Mouse (Mus musculus): ENCODE results near the gene Clpp. TPM values are rescaled to one million over a fixed set of nuclear protein-coding genes. Genes with fewer than 3 reads are reported as not detected.

Gene Clpp
- polyA plus RNA-seq, 1 experiment from 2014 or later: 142 TPM

DNA sequence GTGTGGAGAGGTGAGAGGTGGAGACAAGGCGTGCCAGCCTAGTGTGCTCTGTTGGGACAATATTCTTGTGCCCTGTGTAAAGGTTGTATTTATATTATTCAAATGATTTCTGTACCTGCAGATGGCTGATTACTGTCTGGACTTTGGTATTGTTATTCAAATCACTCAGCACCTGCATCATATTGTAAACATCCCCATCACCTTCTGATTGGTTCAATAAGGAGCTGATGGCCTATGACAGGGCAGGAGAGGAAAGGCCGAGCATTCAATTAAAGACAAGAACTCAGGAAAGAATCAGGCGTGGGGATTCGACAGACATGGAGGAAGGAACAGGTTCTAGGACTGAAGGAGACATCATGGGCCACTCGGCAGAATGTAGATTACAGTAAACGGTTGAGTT lies 26.5 kb upstream of the Clpp start:
- no peak for DNase-seq (ENCODE audit: low spot score)
- Histone ChIP-seq H3K27ac (ENCODE audit: low read depth, low read length) (no peak overlapping the region), H3K4me1 (ENCODE audit: control insufficient read depth, insufficient read depth, low read length) (no peaks in the 10 kb centered on the region), H3K9me3 (ENCODE audit: control insufficient read depth, low read length) (no peaks in the 10 kb centered on the region), H3K4me3 (ENCODE audit: low read depth, low read length) (no peak overlapping the region), H3K27me3 (ENCODE audit: control insufficient read depth, insufficient read depth, low read length) (no peaks in the 10 kb centered on the region), H3K36me3 (ENCODE audit: control insufficient read depth, insufficient read depth, low read length) (no peaks in the 10 kb centered on the region), H3K4me2 (ENCODE audit: low read depth) (no peak overlapping the region), H3K9ac (ENCODE audit: low read length) (no peak overlapping the region)
- 81% methylated on average over 6 of the region's 6 CpGs for WGBS
- no peak for ATAC-seq (ENCODE audit: insufficient read depth, low FRiP score, low TSS enrichment)

DNA sequence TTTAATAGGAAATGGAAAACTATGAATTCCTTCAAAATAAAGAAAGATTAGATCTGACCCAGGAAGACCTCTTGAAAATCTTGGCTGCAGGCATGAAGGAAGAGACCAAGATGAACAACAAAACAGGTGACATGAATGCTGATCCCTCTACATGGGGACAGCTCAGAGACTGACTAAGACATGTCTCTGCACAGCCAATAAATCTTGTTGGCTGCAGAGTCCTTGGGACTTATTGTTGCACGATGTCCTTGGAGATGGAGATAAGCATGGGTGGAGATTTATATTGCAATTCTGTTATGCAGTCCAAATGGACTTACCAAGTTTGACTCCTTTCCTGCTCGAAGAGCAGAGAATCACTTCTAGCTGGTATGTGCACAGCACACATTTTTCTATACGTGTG lies 20.8 kb upstream of the Clpp start:
- 70% methylated on average over 3 of the region's 3 CpGs for WGBS
- H3K4me3 ChIP-seq (ENCODE audit: low read depth, low read length): no peak overlapping the region
- no peaks in the 10 kb centered on the region for H3K27me3 ChIP-seq (ENCODE audit: control insufficient read depth, insufficient read depth, low read length)
- H3K4me1 ChIP-seq (ENCODE audit: control insufficient read depth, insufficient read depth, low read length): no peaks in the 10 kb centered on the region
- no peaks in the 10 kb centered on the region for H3K9me3 ChIP-seq (ENCODE audit: control insufficient read depth, low read length)
- ATAC-seq (ENCODE audit: insufficient read depth, low FRiP score, low TSS enrichment) (no peak), DNase-seq (ENCODE audit: low spot score) (no peak)
- H3K9ac ChIP-seq (ENCODE audit: low read length): no peak overlapping the region
- no peak overlapping the region for H3K27ac ChIP-seq (ENCODE audit: low read depth, low read length)
- H3K36me3 ChIP-seq (ENCODE audit: control insufficient read depth, insufficient read depth, low read length): no peaks in the 10 kb centered on the region
- no peak overlapping the region for H3K4me2 ChIP-seq (ENCODE audit: low read depth)

DNA sequence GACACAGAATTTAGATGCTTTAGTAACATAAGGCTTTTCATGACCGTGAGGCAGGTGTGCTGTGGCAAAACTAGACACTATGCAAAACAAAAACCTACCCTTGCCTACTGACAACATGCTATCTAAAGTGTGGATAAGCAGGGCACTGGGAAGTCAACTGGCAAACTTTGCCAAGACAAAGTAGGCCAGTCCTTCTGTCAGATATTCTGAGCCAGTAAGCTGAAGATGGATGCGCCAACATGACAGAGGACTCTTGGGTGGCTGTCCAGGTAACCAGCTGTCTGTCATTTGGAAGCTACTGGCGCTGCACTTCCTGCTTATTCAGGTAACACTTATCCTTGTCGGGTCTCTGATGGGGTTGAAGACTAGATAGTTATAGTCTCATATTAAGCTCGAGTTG lies 20.0 kb upstream of the Clpp start:
- Histone ChIP-seq H3K9me3 (ENCODE audit: control insufficient read depth, low read length) (no peaks in the 10 kb centered on the region), H3K4me2 (ENCODE audit: low read depth) (no peak overlapping the region), H3K4me1 (ENCODE audit: control insufficient read depth, insufficient read depth, low read length) (no peaks in the 10 kb centered on the region), H3K9ac (ENCODE audit: low read length) (no peak overlapping the region), H3K36me3 (ENCODE audit: control insufficient read depth, insufficient read depth, low read length) (no peaks in the 10 kb centered on the region), H3K4me3 (ENCODE audit: low read depth, low read length) (no peak overlapping the region), H3K27me3 (ENCODE audit: control insufficient read depth, insufficient read depth, low read length) (no peaks in the 10 kb centered on the region), H3K27ac (ENCODE audit: low read depth, low read length) (no peak overlapping the region)
- 72% methylated on average over 5 of the region's 5 CpGs for WGBS
- ATAC-seq (ENCODE audit: insufficient read depth, low FRiP score, low TSS enrichment) (no peak), DNase-seq (ENCODE audit: low spot score) (no peak)

DNA sequence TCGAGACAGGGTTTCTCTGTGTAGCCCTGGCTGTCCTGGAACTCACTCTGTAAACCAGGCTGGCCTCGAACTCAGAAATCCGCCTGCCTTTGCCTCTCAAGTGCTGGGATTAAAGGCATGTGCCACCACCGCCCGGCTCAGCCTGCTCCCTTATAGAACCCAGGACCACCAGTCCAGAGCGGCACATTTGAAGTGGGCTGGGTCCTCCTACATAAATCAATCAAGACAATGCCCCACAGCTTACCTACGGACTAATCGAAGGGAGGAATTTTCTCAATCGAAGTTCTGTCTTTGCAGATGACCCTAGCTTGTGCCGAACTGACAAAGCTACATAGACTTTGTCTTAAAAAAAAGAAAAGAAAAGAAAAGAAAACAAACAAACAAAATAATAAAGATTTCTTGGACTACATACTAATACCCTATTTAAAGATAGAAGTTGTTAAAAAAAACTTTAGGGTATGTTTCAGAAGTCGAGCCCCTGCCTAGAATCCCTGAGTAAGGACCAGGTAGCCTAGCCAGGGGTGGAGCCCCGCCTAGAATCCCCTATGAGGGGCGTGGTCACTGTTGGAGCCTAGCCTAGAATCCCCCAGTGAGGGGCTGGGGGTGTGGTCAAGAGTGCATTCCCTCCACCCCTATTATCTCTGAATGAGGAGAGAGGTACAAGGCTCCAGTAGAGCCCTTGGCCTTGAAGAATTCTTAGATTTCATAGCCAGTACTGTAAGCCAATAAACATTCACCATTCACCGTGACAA lies 16.0 kb upstream of the Clpp start:
- Histone ChIP-seq H3K27me3 (ENCODE audit: control insufficient read depth, insufficient read depth, low read length) (no peaks in the 10 kb centered on the region), H3K9ac (ENCODE audit: low read length) (no peak overlapping the region), H3K4me2 (ENCODE audit: low read depth) (no peak overlapping the region), H3K4me3 (ENCODE audit: low read depth, low read length) (no peak overlapping the region), H3K9me3 (ENCODE audit: control insufficient read depth, low read length) (no peaks in the 10 kb centered on the region), H3K36me3 (ENCODE audit: control insufficient read depth, insufficient read depth, low read length) (no peaks in the 10 kb centered on the region), H3K4me1 (ENCODE audit: control insufficient read depth, insufficient read depth, low read length) (no peaks in the 10 kb centered on the region), H3K27ac (ENCODE audit: low read depth, low read length) (no peak overlapping the region)
- ATAC-seq (ENCODE audit: insufficient read depth, low FRiP score, low TSS enrichment): no peak
- no peak for DNase-seq (ENCODE audit: low spot score)
- WGBS: 66% methylated on average over 13 of the region's 14 CpGs

DNA sequence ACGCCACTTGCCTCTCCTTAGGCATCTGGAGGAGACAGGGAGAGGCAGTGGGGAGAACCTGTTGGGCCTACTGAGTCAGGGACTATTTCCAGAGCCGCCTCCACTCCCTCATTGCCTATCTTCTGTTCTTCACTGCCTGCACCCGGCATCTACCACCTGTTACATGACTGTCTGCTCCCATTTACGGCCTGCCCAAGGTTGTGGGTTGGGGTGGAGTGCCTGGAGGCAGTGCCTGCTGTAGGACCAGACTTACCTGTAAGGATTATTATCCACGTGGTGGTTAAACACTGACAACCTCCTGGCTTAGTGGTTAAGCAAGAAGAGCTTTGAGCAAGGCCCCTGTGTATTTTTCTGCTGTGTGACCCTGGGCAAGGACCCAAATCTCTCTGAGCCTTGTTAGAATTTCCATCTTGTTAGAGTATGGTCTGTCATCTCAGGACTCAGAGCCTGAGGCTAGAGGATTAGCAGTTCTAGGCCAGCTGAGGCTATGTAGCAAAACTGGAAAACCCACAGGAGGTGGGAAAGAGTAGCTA lies 15.3 kb upstream of the Clpp start:
- Histone ChIP-seq H3K27me3 (ENCODE audit: control insufficient read depth, insufficient read depth, low read length) (no peaks in the 10 kb centered on the region), H3K4me2 (ENCODE audit: low read depth) (no peak overlapping the region), H3K9ac (ENCODE audit: low read length) (no peak overlapping the region), H3K27ac (ENCODE audit: low read depth, low read length) (no peak overlapping the region), H3K4me3 (ENCODE audit: low read depth, low read length) (no peak overlapping the region), H3K9me3 (ENCODE audit: control insufficient read depth, low read length) (no peaks in the 10 kb centered on the region), H3K4me1 (ENCODE audit: control insufficient read depth, insufficient read depth, low read length) (no peaks in the 10 kb centered on the region), H3K36me3 (ENCODE audit: control insufficient read depth, insufficient read depth, low read length) (no peaks in the 10 kb centered on the region)
- DNase-seq (ENCODE audit: low spot score) (no peak), ATAC-seq (ENCODE audit: insufficient read depth, low FRiP score, low TSS enrichment) (no peak)
- WGBS: 80% methylated on average over 5 of the region's 5 CpGs

DNA sequence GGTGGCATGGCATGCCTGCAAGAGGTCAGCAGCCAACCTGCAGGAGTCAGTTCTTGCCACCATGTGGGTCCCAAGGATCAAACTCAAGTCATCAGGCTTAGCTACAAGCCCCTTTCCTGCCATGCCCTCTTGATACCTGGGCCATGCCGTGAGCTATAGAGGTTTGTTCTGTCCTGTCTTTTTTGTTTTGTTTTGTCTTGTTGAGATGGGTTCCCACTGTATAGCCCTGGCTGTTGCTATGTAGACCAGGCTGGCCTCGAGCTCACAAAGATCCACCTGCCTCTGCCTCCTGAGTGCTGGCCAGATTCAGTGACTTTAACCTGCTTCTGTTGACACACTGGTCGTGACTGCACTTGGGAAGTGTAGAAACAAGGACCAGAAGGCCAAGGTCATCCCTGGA lies 14.7 kb upstream of the Clpp start:
- Histone ChIP-seq H3K9ac (ENCODE audit: low read length) (no peak overlapping the region), H3K4me2 (ENCODE audit: low read depth) (no peak overlapping the region), H3K27ac (ENCODE audit: low read depth, low read length) (no peak overlapping the region), H3K36me3 (ENCODE audit: control insufficient read depth, insufficient read depth, low read length) (no peaks in the 10 kb centered on the region), H3K4me1 (ENCODE audit: control insufficient read depth, insufficient read depth, low read length) (no peaks in the 10 kb centered on the region), H3K27me3 (ENCODE audit: control insufficient read depth, insufficient read depth, low read length) (no peaks in the 10 kb centered on the region), H3K9me3 (ENCODE audit: control insufficient read depth, low read length) (no peaks in the 10 kb centered on the region), H3K4me3 (ENCODE audit: low read depth, low read length) (no peak overlapping the region)
- no peak for ATAC-seq (ENCODE audit: insufficient read depth, low FRiP score, low TSS enrichment)
- DNase-seq (ENCODE audit: low spot score): no peak
- 78% methylated on average over 3 of the region's 3 CpGs for WGBS

DNA sequence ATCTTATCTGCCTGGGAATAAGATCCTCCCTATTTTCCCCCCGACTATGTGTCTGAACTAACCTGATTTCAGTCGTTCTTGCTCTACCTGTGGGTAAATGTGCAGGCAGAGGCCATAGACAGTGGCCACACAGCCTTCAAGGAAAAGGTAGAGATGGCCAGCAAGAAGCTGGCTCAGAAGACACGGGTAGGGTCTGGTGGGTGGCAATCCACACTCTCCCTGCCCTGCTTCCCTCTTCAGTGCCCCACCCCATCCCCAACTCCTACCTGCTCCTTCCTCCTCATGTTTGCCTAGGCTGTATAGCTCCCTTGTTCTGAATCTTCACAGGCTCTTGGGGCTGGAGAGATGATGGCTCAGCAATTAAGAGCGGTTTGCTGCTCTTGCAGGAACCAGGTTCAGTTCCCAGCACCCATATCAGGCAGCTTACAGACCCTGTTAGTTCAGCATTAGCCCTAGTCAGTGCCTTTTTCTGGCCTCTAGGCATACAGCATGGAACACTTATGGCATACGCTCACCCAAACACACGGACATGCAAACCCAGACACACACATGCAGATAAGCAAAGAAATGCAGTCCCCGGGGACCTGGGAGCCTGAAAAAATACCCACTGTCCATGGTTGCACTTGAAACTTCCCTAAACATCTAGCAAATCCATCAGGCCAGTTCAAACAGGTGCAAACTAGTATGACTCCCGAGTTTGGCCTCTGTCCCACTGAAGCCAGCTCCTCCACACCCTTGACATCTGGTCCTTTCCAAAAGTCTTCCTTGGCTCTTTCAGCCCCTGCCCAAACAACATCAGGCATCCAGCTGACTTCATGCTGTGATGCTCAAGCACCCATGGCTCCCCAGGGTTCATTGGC lies 13.3 kb upstream of the Clpp start:
- Histone ChIP-seq H3K36me3 (ENCODE audit: control insufficient read depth, insufficient read depth, low read length) (no peaks in the 10 kb centered on the region), H3K9me3 (ENCODE audit: control insufficient read depth, low read length) (no peaks in the 10 kb centered on the region), H3K27me3 (ENCODE audit: control insufficient read depth, insufficient read depth, low read length) (no peaks in the 10 kb centered on the region), H3K4me2 (ENCODE audit: low read depth) (no peak overlapping the region), H3K9ac (ENCODE audit: low read length) (no peak overlapping the region), H3K4me3 (ENCODE audit: low read depth, low read length) (no peak overlapping the region), H3K27ac (ENCODE audit: low read depth, low read length) (no peak overlapping the region), H3K4me1 (ENCODE audit: control insufficient read depth, insufficient read depth, low read length) (no peaks in the 10 kb centered on the region)
- WGBS: 86% methylated on average over 8 of the region's 8 CpGs
- ATAC-seq (ENCODE audit: insufficient read depth, low FRiP score, low TSS enrichment) (no peak), DNase-seq (ENCODE audit: low spot score) (no peak)

DNA sequence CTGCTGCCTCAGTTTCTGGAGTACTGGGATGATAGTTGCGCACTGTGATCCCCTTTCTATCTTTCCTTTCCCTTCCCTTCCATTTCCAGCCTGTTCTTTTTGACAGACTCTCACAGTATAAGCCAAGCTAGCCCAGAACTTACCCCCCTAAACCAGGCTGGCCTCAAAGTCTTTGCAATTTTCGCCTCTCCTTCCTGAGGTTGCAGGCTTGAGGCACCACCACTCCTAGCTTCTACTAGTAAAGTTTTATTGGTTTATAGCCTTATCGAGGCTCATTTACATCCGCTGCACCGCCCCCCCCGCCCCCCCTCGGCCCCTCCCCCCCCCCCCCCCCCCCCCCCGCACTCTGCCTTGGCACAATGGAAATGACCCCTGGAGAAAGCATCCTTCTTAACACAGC lies 10.6 kb upstream of the Clpp start:
- Histone ChIP-seq H3K4me1 (ENCODE audit: control insufficient read depth, insufficient read depth, low read length) (no peaks in the 10 kb centered on the region), H3K9ac (ENCODE audit: low read length) (no peak overlapping the region), H3K9me3 (ENCODE audit: control insufficient read depth, low read length) (no peaks in the 10 kb centered on the region), H3K27ac (ENCODE audit: low read depth, low read length) (no peak overlapping the region), H3K4me3 (ENCODE audit: low read depth, low read length) (no peak overlapping the region), H3K36me3 (ENCODE audit: control insufficient read depth, insufficient read depth, low read length) (no peaks in the 10 kb centered on the region), H3K27me3 (ENCODE audit: control insufficient read depth, insufficient read depth, low read length) (no peaks in the 10 kb centered on the region), H3K4me2 (ENCODE audit: low read depth) (no peak overlapping the region)
- no peak for ATAC-seq (ENCODE audit: insufficient read depth, low FRiP score, low TSS enrichment)
- 13% methylated on average over 7 of the region's 8 CpGs for WGBS
- DNase-seq (ENCODE audit: low spot score): no peak

DNA sequence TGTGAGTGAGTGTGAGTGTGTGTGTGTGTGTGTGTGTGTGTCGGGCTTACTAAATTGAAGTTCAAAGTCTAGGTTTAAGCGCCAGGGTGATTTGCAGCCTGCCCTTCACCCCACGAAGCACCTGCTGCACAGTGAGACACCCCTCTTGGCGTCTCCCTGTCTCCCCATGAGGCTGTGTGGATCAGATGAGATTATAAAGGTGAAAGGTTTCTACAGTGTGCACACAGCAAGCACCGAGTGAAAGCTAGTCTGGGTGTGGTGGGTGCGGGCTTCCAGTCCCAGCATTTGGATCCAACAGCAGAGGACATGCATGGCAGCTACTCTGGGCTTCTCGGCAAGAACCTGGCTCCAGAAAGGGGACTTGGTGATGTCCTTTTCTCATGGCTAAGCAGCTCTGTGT lies 9.1 kb upstream of the Clpp start:
- Histone ChIP-seq H3K4me2 (ENCODE audit: low read depth) (no peak overlapping the region), H3K9me3 (ENCODE audit: control insufficient read depth, low read length) (no peaks in the 10 kb centered on the region), H3K27me3 (ENCODE audit: control insufficient read depth, insufficient read depth, low read length) (no peaks in the 10 kb centered on the region), H3K4me3 (ENCODE audit: low read depth, low read length) (no peak overlapping the region), H3K36me3 (ENCODE audit: control insufficient read depth, insufficient read depth, low read length) (no peaks in the 10 kb centered on the region), H3K9ac (ENCODE audit: low read length) (no peak overlapping the region), H3K27ac (ENCODE audit: low read depth, low read length) (no peak overlapping the region), H3K4me1 (ENCODE audit: control insufficient read depth, insufficient read depth, low read length) (no peaks in the 10 kb centered on the region)
- DNase-seq (ENCODE audit: low spot score) (no peak), ATAC-seq (ENCODE audit: insufficient read depth, low FRiP score, low TSS enrichment) (no peak)
- WGBS: 74% methylated on average over 7 of the region's 7 CpGs
